Mouse (Mus musculus) embryo, embryonic 10.5 days (tissue): Measurements from ENCODE around the gene Aqp3.

Experiments
- DNase-seq: peaks from one replicate; pipeline ENCODE4 v3.0.0-alpha.2; 2015; ENCODE audit warnings: low spot score

Aqp3 gene

DNA sequence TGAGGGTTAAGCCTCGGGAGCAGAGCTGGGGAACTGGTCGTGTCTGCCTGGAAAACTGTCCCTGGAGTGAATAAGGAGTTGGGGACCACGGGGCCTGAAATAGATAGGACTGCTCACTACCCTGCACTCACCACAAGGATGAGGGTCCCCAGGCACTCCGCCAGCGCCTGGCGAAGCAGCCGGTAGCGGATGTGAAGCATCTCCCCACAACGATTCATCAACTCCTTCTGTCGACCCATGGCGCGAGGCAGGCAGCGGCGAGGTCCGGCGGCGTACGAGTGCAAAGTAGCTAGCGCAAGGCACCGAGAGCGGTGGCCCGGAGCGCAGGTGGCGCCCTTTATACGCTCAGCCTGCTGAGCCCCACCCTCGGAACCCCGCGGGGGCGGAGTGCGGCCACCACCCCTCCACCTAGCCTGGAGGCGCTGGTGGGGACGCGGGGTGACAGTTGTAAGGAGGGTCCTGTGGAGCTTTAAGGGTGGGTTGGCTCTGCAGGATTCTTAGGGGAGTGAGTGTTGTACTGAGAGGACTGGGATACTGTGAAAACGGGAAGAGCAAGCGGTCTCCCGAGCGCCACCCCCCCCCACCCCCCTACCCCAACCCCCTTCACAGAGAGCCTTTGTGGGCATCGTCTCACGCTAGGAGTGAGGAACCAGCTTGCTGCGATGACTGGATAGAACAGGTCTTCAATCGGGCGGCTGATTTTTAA is at the start of gene Aqp3:
Gene Aqp3 (minus strand): TSS at position 313 of the 706 bp plus-strand sequence.
- peak; percentile 44 for DNase-seq

DNA sequence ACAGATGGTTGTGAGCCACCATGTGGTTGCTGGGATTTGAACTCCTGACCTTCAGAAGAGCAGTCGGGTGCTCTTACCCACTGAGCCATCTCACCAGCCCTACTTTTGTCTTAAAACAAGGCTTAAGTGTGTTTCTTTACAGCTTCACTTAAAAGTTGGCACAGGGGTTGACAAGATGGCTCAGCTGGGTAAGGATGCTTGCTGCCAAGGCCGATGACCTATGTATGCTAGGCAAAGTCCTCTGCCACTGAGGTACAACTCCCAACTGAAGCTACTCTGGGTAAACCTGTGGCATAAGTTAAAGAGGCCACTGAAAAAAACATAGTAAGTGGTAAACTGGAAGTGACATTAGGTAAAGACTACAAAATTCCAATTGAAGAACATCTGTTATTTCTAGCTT is 44.6 kb upstream of the Aqp3 start:
- no peak for DNase-seq

DNA sequence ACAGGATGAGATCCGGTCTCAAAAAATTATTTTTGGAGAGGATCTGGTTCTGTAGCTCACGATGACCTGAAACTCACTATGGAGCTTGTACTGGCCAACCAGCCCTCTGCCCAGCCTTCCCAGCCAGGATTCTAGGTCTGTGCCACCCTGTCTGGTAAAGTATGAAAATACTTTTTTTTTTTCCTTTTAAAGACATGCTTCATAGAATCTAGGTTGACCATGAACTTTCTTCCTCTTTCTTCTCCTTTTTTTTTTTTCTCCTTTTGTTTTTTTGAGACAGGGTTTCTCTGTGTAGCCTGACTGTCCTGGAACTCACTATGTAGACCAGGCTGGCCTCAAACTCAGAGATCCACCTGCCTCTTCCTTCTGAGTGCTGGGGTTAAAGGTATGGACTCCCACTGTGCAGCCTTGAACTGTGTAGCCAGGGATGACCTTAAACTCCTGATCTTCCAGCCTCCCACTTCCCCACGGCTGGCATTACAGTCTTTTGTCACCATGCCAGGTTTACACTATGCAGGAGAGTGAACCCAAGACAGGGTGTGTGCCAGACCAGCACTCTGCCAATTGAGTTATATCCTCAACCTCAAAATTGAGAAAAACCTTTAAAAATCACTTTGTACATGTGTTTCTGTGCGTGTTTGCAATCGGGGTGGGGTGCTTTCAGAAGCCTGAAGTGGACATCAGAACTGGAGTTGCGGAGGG is 42.3 kb upstream of the Aqp3 start:
- DNase-seq = no peak

DNA sequence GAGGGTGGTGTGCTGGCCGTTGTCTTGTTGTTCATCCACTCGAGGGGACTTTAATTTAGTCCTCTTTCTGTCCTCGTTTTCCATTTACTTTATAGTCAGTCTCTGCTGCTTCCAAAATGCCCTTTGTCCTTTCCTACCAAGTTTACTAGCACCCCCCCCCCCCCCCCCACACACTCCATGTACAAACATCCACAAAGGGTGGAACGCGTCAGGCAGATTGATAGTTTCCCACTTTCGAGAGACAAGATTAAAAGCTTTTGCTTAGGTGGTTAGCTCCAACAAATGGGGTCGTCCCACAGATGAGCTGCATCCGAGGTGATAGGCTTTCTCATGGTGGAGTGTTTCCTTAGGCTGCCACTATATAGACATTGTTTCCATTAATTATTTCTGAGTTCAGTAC is 38.8 kb upstream of the Aqp3 start:
- DNase-seq = peak; percentile 40

DNA sequence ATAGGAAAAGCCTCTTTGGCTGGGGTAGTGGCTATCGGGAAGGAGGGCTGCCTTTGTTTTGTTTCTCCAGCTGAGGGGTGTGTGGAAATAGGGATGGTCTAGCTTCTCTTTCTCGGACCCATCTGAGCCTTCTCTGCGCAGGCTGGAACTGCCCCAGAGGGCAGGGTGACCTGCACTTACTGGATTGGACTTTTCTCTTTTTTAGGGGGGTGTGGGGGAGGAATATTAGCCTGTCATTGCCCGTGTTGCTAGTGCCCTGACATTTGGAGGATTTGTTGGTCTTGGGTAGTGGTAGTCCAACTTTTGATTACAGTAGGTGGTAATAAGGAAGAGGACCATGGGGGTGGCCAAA is 38.4 kb upstream of the Aqp3 start:
- DNase-seq = peak; percentile 69

DNA sequence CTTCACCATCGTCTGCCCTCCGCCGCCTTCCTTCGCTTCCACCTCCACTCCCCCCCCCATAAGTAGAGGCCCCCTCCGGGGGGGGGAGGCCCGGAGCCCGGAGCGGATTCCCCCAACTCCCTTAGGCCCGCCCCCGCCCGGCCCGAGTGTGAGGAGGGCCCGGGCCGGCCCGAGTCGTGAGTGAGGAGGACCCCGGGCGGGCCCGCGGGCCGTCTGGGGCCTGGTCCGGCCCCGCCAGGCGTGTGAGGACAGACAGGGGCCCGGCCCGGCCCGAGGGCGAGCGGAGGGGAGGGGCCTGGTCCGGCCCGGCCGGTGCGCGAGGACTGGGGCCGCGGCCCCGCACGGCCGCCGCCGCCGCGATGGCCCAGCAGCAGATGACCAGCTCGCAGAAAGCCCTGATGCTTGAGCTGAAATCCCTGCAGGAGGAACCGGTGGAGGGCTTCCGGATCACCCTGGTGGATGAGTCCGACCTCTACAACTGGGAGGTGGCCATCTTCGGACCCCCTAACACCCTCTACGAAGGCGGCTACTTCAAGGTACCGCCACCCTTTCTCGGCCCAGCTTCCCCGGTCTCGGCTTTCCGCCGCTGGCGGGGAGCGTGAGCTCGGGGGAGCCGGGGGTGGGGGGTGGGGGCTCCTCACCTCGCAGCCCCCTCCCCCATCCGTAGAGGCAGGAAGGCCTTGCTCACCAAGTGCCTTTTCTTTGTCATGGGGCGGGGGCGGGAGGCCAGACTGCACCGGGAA is 37.9 kb upstream of the Aqp3 start, which contains the start of gene Ube2r2:
Gene Ube2r2 (plus strand): TSS at position 33 of the 743 bp plus-strand sequence.
- peak; percentile 79 for DNase-seq

DNA sequence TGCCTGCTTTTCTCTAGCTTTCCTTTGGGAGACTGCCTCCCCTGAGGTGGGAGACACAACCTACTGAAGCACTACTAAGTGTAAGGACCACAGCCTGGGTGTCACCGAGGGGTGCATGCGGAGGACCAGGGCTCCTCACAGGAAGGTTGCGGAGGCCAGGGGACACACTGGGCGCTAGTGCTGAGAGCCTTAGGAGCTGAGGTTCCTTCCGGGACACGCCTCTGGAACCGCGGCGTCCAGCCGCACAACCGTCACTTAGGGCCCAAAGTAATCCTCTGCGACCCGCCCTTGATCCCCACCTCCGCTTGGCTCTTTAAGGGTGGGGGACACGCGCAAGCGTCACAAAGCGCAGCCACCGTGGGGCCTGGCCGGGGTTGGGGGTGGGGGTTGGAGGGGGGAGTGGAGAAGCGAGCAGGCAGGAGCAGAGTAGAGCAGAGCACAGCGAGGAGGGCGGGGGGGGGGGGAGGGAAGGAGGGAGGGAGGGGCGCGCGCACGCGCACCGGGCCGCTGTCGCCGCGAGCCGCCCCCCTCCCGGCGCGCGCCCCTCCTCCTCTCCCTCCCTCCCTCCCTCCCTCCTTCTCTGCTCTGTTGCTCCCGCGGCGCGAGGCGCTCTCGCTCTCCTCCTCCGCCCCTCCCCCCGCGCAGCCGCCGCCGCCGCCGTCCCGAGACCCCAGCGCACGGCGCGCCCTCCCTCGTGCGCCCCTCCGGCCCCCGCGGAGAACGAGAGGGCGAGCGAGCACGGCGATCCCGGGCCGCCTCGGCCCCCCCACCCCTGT is 37.1 kb upstream of the Aqp3 start:
- peak; percentile 90 for DNase-seq

DNA sequence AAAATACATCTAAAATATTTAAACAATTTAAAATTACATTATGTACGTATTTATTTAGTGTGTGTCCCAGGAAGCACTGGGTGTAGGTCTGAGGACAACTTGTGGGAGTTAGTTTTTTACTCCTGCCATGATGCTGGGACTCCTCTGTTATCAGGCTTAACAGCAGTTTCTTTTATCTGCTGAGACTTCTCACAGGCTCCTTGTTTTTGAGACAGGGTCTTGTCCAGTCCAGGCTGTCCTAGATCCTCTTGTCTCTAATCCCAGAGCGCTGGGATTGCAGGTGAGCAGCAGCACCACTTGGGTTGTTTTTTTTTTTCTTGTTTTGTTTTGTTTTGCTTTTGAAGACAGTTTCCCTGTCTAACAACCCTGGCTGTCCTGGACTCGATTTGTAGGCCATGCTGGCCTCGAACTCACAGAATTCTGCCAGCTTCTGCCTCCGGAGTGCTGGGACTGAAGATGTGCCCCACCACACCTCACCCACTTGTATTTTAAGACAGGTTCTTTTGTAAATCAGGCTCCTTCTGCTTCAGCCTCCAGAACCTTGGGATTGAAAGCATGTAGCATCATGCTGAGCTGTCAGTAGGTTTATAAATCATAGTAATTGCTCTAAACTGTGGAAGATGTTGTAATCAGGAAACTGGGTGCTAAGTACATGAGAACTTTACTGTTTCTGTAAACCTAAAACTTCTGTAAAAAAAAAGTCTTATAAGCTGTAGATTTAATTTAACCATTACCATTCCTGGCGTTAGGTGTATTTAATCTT is 35.7 kb upstream of the Aqp3 start:
- no peak for DNase-seq

DNA sequence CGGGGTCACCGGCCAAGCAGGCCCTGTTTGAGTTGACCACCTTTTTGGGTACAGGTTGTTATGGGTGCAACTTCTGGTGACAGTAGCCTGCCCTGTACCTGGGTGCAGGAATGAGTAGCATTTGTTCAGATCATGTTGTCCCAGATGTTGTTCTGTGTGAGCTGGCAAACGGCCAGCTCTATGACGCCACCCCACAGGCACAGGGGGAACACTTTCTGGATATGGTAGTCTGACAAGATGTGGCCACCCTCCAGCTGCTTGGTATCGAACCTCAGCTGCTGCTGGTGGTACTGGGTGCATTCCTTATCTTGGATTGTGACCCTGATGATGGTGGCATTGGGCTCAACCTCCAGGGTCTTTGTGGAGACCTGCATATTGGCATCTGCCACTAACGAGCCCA is 34.5 kb upstream of the Aqp3 start:
- no peak for DNase-seq

DNA sequence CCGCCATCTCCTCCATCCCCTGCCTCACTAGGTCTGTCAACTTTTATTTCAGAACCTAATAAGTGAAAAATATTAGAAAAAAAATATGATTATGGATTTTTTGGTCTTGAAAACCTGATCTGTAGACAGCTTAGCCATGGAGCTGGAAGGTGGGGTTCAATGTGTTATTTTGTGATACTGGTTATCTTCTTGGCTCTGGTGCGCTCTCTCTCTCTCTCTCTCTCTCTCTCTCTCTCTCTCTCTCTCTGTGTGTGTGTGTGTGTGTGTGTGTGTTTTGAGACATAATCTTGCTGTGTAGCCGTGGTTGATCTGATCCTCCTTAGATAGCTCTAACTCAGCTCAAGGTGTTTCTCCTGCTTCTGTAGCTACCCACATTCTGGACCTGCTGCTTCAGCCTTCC is 31.9 kb upstream of the Aqp3 start:
- DNase-seq = no peak

DNA sequence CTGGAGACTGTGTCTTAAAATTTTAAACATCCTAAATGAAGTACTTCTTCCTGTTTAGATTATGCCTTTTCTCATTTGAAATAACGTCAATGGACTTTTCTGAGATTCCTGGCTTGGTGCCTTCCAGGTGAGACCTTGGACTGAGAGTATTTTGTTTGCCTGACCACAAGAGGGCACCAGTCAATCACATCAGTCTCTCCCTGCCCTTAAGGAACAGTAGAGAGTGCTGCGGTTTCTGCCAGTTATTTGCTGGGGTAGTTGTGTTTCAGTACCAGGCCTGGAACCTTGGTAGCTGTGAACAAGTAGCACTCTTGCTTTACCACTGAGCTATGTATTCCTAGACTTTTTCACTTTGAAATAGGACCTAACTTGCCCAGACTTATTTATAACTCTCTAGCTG is 31.4 kb upstream of the Aqp3 start:
- DNase-seq = peak; percentile 81

DNA sequence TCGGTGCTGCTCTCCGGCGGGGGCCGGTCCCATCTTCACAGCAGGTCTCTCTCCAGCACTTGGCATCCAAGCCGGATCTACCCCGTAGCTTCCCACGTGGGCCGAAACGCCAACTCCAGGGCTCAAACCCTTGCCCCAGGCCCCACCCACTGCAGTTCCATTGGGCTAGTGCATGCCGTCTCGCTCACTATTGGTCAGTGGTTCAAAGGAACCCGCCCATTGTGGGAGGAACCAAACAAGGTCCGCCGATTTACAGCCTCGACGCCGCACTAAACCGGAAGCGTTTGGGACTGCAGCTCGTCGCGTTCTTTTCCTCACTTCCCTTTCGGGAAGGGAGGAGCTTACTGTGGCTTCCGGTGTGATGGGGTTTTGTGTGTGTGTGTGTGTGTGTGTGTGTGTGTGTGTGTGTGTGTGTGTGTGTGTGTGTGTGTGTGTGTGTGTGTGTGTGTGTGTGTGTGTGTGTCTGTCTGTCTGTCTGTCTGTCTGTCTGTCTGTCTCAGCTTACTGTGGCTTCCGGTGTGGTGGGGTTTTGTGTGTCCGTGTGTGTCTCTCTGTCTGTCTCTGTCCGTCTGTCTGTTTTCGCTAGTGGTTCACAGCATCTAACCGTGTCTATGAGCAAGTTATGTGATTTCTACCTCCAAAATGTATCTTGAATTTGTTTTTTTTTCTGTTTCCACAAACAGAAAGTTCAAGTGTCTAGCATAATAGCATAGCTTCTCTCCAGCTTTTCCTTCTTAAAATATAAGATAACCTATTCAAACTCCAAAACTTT is 26.4 kb upstream of the Aqp3 start, which contains the start of gene Nol6:
Gene Nol6 (minus strand): TSS at position 276 of the 772 bp plus-strand sequence.
- peak; percentile 100 for DNase-seq

DNA sequence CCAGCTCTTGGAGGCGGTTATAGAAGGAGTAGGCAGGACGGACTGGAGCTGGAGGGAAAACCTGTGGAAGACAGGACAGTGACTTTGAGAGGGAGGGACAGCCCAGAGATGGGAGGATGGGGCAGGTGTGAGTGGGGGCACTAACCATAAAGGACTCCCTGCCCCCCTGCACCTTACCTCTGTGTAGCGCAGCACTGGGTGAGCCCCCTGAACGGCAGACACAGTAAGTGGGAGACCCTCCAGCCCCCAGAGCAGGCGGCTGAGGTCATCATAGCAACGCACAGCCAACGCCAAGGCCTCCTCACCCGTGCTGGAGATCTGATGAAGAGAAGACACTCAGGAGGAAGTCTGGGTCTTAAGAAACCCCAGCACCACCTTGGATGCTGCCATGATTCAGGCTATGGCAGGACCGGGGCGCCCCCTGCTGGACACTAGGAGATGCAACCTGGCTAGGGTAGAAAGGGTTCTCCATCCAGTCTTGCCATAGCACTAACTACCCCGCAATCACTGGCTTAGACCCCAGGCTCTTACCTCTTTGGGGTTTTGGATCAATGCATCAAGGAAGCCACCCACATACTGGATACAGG is 20.8 kb upstream of the Aqp3 start:
- peak; percentile 79 for DNase-seq

DNA sequence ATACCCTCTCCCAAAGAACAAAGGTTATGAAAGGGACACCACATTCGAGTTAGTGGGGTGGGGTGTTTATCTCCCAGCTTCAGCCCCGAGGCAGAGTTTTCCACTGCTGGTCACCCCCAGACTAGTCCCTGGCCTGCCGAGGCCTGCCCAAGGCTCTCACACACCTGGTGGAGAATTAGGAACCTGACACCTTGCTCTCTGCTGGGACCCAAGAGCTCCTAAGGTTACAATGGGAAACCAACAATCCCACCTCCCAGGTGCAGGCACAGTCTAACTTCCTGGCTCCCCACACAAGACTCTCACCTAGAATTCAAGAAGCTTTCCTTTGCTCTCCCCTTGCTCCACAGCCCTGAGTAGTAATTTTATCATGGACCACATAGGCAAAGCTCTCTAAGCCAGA is 18.8 kb upstream of the Aqp3 start:
- DNase-seq = no peak

DNA sequence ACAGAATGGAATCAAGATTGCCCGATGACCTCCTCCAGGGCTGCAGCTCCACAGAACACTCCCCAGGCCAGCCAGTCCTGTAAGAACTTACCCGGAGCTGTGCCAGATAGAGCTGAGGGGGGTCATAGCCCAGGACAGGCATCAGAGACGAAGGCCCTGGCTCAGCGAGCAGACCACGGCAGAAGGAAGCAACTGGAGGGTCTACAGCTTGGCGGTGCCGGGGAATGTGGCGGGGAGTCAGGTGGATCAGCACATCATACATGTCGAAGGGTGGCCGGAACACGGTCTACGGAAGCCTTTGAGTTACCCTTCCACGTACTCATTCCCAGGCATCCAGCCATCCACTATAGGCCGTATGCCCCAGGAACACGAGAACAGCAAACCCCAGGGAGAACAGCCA is 17.8 kb upstream of the Aqp3 start:
- no peak for DNase-seq

DNA sequence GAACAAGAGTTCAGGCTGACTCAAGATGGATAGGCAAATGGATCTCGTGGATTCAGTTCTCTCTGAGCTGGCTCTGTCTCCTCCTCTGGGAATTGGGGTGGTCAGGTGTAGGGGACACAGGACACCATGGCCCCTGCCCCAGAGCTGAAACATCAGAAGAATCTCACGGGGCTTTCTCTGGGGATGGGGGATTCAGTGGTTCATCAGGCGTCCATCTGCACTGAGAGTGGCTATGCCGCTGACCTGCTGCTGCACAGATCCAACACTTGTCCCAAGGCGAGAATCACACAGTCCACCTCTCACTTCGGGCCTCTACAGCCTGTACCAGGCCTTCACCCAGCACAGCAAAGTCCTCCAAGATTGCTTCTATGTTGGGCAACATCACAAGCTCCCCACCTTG is 17.1 kb upstream of the Aqp3 start:
- no peak for DNase-seq

DNA sequence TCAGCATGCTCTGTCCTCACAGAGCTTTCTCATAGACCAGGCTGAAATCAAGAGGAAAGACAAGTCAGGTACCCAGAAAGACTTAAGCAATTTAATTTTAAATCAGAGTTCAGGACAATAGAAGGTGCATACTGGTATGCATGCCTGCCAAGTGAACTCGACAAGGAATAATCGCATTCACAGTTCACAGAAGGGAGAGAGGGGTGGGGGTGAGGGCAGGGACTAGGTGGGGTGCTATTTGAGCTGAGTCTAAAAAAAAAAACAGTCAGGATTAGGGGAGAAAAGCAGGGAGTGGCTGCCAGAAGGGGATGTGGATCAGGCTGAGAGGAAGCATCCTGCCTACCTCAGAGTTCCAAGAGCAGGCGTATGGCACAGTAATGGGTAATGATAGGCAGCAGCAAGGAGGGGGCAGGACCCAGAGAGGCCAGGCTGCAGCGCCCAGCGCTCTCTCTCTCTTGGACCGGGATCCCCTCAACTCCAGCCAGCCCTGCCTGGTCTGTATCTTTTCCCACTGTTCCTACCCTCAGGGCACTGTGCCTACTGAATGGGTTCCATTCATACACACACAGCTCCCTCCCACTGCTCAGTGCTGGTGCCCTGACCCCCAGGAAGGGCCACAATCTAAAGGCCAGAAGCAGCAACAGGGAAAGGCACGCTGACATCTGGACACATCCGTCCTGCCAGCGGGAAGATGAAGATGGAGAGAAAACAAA is 16.5 kb upstream of the Aqp3 start:
- no peak for DNase-seq

DNA sequence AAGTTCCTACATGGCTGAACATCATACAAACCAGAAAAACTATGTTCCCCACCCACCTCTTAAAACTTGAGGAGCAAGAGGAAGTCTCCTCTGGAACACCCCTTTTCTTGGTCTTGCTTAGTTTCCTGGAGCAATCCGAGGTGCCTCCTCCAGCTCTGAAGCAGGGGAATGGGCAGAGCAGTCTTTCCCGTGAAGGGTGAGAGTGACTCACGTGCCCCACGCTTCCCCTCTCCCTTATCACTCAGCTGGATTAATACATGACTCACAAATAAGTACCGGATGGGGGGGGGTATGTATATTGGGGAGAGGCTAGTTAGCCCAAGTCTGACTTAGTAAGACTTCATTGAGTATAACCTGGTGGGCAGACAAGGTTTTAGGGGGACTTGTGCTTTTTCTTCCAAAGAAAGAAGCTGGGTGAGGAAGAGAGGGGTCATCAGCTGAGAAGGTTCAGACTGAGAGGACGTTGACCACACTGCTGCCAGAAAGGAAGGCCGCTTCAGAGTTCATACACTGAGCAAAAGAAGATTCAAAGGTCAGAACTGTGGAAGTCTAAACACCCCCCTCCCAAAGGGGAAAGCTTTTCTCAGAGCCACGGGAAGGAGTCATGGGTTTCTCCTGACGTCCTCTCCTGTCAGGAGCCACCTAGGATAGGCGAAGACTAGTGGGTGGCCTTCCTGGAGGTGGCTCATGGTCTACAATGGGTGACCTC is 10.9 kb upstream of the Aqp3 start:
- DNase-seq = no peak

DNA sequence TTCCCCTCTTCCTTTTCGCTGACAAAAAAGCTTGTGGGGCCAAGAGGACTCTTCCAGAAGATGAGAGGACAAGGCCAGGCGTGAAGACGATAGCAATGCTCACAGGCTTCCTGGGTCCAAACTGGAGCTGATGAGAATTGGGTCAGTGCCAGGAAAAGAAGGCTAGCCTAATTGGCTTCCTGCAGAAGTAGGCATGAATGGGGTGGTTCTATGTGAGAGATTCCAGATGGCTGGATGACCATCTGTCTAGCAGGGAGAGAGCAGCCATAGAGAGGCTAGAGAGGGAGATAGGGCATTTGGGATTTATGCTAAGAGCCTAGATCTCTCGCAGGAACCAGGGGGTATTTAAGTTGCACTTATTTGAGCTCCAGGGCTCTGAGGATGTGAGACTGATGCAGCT is 9.5 kb upstream of the Aqp3 start:
- DNase-seq = no peak
